Mouse (Mus musculus) c-Kit-positive CD71-positive TER-119-positive erythroid progenitor cells, embryonic 14.5 days (primary cell): ENCODE measurements at regions not wholly inside any gene's neighbourhood (a gene's known extent, or its start where the extent isn't known, plus 50 kb on each side); places are given as distances from the start of the nearest gene placed in this dataset.

Experiments
- DNase-seq: peaks from one replicate; pipeline ENCODE4 v3.0.0-alpha.2; 2013; ENCODE audit warnings: low spot score

DNA sequence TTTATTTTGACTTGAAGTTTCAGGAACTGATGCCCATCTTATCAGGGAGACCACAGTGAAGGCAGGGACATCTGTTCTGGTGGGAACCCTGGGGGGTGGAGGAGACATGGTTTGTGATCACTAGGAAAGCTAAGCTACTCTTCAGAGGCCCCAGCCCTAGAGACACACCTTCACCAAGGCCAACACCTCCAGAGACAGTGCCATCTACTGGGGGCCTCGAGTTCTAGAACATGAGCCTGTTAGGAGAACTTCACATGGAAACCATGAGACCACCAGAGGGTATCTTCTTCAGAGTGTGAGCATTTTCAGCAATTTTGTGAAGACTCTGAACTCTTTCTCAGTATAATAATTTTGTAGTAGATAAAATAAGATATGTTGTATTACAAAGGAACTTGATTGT is 204.5 kb upstream of the Ercc4 start:
- no peak for DNase-seq

DNA sequence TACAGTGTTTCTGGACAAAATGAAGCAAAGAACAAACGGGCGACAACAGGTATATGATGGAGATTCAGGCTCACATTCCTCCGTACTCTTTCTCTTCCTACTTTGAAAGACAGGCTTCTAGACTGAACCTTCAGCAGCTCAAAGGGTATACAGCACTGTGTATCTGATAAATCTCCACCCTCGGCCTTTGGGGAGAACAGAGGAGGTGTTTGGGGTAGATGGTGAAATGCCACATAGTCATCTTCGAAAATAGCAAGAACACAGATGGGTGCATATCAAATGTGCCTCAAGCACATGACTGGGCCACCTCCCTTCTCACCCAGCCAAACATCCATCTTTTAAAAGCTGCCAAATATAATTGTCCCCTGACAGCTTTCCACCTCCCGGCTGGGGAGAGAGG is 184.8 kb upstream of the Ercc4 start:
- no peak for DNase-seq

DNA sequence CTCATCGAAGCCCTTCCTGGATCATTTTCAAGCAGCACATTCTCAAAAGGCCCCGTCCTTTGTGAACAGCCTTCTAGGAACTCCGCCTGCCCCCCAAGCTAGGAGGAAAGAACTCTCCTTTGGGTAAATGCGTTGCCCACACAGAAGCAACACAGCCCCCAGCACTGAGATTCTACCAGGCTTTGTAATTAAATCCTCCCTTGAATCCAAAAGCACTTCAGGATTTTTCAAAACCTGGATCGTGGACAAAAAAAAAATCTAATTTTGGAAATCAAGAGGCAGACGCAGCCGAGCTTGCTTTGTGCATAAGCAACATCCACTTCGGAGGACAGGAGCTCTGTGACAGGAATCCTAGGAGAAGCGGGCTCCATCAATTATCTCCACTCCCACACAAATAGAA is 183.6 kb upstream of the Ercc4 start:
- DNase-seq: no peak

DNA sequence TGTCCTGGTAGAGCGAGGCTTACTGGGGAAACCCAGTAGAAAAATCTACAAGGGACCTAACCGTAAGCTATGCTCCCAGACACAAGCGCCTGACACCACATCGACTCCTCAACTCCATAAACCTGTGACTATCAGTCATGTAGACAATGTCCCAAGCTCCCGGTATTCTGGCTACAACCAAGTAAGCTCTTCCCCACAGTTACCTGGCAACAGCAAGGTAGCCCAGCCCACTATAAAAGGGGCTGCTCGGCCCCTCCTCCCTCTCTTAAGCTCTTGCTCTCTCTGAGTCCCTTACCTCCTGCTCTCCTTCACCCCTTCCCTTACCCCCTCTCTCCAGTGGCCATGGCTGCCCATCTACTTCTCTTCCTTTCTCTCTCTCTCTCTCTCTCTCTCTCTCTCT is 178.4 kb upstream of the Ercc4 start:
- no peak for DNase-seq

DNA sequence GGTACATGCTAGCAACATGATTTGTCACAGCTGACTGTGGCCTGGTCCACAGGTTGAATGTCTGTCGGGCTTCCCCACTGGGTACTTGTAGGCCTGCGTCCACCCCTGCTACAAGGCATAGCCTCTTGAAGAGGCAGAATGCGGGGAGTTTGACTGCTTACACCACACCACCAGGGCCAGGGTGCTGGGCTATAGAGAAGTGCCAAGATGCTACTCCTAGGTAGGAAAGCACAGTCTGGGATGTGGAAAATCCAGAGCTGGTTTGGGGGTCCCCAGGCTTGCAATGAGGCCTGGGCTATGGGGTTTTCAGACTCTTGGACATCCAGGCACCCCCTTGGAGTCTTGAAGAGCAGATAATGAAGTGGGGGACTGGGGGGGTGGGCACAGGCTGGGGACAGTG is 176.5 kb upstream of the Ercc4 start:
- no peak for DNase-seq

DNA sequence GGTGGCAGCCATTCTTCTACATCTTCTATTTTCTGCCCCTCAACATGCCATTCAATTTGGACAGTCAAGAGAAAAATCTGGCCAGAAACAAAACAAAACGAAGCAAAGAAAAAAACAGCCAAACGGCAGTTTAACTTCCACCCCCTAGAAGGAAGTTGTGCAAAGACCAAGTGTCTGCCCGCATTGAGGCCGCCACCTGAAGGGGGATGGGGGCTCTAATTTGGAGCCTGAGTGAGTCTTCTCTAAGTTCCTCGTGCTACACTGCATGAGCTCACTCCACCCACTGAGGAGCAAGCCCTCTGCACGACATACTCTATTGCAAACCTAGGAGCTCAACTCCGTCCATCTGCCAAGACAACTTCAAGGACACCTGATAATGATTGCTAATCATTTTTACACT is 174.9 kb upstream of the Ercc4 start:
- DNase-seq: no peak

DNA sequence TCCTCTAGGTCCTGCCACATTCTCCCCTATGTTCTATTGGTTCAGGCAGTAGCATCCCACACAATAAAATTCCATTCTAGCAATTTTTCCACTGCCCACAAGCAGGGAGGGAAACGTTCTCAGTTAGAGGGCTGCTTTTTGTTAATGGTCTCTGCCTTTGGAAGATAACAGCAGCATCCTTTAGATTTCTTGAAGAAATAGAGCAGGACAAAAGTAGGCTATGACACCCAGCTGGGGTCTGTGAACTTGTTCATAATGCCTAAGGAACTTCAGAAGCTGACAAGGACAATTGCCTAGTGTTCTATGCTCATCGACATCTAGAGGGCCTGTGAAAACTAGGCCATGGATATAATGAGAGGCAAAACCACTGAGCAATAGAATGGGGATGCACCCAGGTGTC is 174.2 kb upstream of the Ercc4 start:
- no peak for DNase-seq

DNA sequence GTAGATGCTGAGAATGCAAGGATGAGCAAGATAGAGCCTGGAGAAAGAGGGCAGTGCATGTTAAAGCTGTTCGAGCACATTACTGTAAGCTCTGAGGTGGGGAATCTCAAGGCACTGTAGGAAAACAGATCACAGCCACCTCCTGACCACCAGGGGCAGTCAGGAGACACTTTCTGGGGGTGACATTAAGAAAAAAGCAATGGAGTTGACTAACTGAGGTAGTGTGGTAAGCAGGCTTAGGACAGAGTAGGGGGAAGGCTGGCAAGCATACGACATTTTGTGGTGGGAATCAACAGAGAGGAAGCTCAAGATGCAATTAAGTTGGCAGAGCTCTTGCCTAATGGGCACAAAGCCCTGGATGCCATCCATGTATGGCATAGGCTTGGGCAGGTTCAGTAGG is 172.9 kb upstream of the Ercc4 start:
- DNase-seq: no peak

DNA sequence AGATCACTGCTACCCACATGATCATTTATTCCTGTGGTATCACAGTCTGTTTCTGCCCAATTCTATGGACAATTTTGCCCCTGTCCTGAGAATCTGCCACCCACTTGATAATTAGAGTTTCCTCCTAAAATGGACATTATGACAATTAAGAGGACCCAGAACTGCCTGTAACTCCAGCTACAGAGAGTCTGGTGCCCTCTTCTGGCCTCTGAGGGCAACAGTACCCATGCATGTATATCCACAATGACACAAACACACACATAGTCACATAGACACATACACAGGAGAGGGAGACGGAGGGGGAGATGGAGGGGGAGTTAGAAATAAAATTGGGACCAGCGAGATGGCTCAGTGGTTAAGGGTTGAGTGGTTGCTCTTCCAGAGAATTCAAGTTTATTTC is 170.9 kb upstream of the Ercc4 start:
- DNase-seq: no peak

DNA sequence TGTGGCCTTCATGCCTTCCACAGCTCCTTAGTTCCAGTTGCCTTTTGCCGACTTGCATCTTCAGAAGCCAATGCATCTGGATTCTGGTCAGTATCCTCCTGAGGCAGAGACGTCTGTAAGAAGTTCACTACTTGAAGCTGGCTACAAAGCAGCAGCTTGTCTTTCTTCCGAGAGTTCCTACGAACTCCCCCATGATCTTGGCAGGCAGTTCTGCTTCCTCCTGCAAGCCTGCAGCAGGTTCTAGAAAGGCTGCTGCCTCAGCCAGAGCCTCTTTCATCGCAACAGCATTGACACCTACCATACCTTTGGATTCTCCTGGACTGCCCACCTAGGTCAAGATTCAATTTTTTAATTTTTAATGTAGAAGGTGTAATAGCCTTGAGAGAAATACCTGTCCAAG is 158.3 kb upstream of the Ercc4 start:
- DNase-seq: no peak

DNA sequence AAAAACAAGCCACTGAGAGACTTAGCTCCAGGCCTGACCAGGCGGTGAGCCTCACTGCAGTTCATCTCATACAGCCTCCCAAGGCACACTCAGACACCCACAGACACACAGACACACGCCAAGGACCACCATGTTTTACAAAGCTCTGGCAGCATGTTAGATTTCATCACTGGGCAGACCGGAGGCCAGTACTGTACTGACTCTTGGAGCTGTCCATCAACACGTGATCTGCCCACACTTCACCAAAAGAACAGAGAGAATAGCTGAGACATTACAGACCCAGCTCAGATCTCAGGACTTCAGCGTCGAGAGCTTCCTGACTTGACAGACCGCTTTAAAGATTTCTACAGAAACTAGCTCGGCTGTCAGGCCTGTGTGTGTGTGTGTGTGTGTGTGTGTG is 155.5 kb upstream of the Ercc4 start:
- no peak for DNase-seq

DNA sequence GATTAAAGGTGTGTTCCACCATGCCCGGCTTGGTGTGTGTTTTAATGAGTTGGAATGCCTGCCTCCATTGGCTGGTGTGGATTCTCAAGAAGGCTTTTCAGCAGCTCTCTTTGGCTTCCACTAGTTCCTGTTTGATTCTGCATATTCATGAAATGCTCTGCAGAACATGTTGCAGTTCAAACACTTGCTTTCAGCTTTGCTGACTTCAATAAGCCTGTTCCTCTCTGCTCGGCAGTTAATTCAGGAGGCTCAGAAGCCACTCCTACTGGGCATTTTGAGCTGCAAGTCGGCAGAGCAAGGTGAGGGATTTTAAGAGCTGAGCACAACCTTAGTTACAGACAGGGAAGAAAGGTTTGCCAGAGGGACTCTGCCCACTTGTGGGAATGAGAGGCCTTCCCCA is 153.1 kb upstream of the Ercc4 start:
- no peak for DNase-seq

DNA sequence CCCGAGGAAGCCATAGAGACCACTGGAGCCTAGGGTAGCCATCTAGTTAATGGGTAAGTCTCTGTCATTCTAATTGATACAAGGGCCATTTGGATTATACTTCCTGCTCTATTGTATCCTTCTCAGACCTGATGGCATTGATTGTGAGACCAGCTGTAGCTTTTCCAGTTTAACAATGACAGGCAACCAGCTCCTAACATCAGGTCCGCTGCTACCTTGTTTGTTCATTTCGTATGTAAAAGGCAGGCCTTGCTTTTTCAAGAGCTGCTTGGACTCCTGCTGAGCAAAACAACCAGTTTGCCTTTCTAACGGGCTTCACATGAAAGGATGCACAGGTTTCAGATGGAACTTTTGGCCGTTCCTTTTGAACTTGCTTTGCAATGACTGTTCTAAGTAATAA is 148.6 kb upstream of the Ercc4 start:
- DNase-seq: no peak

DNA sequence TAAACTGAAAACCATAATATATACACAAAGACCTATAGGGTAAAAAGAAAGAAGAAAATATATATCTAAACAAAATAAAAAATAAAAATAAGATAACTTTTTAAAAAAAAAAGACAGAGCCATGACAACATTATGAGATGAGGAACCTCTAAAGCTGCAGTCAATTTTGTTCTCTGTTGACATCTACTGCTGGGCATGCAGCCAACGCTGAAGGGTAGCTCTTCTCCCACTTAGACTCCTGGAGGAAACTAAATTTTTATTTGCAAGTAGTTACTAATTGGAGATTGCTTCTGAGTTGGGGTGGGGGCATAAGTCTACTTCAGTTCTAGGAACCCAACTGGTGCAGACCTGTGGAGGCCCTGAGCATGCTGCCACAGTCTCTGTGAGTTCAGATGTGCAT is 126.8 kb upstream of the Ercc4 start:
- no peak for DNase-seq

DNA sequence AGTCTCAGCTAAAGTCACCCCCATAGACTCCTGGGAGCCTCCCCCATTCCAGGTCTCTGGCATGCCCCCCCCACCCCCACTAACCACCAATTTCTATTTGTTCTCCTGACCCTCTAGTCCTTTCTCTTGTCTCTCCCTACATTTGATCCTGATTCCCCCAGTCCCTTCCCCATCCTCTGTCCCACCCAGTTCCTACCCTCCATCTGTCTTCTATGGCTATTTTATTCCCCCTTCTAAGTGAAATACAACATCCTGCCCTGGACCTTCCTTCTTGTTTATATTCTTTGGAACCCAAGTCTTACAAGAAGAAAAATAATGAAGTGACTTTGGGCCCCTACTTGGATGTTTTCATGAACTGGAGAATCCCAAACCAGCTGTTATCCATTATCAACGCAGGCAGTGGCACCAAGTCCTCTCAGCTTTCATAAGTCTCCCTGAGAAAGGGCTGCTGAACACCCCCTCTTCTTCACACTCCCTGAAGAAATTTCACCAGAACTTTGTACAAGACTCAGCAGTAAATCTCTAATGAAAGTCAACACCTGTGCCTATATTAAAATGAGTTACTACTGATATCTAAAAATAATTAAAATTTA is 108.1 kb upstream of the Ercc4 start:
- no peak for DNase-seq

DNA sequence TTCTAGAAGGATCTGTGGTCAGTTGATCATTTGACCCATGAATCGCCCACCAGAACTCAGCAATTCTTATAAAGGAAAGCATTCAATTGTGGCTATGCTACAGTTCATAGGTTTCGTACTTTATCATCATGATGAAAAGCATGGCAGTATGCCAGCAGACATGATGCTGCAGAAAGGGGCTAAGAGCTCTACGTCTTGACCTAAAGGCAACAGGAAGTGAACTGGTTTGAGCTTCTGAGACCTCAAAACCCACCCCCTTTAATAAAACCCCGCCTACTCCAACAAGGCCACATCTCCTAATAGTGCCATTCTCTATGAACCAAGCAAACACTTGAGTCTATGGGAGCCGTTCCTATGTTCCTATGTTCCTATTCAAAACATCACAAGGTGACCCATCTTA is 96.6 kb upstream of the Ercc4 start:
- no peak for DNase-seq

DNA sequence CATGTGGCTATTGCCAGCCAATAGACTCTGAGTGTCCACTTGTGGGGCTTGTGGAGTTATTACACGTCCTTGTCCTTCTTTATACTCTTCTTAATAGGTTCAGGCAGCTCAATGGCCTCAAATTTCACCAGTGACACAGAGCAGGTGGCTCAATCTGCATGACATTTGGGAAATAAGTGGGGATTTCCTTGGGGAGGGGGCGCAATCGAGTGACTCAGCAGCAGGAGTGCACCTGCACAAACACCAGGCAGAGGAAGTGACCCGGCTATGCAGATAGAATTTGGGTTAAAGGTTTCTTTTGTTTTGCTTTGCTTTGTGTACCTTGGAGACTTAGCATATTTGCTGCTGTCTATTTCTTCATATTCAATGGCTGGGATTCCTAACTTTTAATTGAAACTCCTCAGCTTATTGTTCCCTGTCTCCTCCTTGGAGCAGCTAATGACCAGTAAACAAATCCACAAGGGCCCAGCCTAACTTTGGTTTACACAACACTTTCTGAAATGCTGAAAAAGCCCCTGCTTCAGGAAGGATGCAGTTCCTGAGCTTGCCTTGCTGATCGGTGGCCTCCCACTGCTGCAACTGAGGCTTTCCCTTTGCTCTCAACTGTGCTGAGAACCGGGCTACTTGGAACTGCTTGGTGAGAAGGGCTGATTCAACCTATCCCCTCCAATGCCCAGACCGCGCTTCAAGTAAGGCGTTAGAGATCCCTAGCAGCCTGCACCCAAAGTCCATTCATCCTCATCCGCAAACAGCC is 95.4 kb upstream of the Ercc4 start:
- DNase-seq: no peak

DNA sequence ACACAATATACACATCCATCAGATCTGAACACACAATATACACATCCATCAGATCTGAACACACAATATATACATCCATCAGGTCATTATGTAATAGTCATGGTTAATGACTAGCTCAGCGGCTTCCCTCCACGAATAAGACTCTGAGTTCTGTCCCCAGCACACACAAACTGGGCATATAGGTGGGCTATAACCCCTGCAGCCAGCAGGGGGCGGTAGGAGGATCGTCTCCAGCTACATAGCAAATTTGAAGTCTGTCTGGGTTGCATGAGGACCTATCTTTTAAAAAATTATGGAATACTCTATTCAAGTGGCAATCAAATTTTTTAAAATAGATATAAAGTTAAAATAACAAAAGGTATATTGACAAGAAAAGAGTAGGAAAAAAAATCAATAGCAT is 86.6 kb upstream of the Ercc4 start:
- peak; percentile 5 for DNase-seq

DNA sequence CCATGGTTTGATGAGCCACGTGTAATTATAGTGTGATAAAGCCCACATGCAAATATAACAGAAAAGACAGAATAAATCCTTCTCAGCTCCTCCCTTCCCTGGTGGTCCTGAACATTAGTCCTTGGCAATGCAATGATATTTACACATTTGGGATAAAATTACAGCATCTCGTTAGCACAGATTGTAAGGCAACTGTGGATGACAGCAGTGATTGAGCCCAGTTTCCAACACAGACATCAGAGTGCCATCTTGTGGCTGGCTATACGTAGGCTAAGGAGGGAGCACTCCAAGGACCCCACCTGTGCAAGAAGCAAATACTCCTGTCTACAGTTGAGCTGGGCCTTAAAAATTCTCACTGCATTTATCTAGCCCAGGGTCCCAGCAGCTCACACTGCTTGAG is 84.1 kb upstream of the Ercc4 start:
- DNase-seq: no peak

DNA sequence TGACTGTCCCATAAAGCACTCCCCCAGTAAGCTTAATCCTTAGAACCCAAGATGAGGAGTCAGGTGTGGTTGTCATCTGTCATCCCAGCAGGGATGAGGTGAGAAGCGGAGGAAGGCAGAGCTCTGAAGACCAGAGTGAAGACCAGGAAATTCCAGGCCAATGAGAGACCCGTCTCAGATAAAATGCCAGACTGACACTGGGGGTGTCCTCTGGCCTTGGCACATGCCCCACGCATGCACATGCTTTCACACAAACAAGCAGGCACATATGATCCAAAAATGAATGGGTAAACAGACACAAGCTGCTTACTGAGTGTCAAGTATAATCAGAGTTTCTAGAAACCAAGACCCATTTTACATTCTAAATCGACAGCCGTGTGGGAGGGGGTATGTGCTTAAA is 75.3 kb upstream of the Ercc4 start:
- no peak for DNase-seq

DNA sequence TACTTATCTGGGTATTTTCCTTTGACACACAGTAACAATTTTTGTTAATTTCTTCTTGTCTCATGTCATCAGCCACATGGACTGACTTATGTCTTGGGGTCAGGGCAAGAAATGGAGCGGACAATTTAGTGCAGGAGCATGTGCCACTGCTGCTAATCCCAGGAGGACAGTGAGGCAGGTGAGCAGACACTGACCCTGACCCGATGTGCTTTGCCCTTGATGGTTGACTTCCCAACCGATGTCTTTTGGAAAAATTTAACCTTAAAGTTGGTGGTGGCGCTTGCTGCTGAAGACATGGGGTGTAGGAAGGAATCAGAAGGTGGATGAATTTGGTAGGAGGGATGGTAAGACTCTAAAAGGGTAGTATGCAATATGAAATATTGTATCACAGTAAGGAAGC is 72.9 kb upstream of the Ercc4 start:
- no peak for DNase-seq

DNA sequence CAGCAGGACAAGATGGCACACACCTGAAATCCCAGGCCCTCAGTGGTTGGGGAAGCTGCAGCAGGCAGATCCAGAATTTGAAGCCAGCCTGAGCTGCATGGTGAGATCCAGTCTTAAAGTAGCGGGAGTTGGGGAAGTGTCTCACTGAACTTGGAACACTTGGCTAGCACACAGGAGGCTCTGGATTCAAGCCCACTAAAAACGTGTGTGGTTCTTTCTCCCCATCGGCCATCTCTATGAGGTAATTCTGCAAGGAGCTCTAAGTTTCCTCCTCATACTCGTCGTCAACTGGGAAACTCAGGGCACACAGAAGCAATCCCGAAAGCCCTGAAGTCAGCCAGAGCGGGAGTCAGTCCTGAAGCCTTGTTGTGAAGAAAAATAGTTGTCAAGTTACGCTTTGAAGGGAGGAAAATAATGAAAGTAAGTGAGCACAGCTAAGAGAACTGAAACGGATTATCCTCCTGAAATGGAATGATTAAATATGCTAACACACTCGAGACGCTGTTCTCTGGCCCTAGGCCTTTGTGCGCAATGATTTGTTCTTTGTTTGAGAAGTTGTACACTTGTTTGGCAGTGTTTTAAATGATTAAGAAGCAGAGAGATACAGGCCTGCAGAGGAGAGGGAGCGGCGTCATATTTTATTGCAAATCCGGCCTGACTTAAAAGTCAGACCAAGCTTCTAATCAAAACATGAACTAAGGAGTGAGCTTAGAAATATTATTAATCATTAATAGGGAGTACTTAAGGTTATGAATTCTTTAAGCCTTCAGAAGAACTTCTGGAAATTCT is 69.0 kb upstream of the Ercc4 start:
- DNase-seq: no peak

DNA sequence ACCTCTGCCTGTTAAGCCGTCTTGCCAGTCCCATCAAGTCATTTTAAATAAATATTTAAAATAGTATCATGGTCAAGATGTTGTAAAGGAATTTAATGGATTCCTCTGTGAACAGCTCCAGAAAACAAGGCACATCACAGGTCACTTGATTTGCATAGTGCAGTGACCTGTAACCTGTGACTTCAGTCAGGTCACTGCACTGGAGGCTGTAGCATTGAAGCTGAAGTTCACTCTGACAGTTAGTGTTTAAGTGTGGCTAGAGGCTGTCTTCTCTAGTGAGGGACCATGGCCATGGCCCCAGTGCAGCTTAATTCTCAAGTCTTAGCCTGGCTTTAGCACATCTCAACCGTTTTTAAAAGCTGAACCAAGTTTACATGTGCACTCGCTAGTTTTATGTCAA is 68.1 kb upstream of the Ercc4 start:
- no peak for DNase-seq
